Mouse (Mus musculus): Measurements from ENCODE around the gene Rps15a. TPM values are rescaled to one million over a fixed set of nuclear protein-coding genes. Genes with fewer than 3 reads are reported as not detected.
A peak's percentile ranks its signal among the peaks of the same experiment; 100 is the strongest.

Gene Rps15a
- polyA plus RNA-seq (2012; ENCODE audit: insufficient read depth, insufficient read length, missing spikeins): 1,086 and 1,198 TPM in 2 replicates

DNA sequence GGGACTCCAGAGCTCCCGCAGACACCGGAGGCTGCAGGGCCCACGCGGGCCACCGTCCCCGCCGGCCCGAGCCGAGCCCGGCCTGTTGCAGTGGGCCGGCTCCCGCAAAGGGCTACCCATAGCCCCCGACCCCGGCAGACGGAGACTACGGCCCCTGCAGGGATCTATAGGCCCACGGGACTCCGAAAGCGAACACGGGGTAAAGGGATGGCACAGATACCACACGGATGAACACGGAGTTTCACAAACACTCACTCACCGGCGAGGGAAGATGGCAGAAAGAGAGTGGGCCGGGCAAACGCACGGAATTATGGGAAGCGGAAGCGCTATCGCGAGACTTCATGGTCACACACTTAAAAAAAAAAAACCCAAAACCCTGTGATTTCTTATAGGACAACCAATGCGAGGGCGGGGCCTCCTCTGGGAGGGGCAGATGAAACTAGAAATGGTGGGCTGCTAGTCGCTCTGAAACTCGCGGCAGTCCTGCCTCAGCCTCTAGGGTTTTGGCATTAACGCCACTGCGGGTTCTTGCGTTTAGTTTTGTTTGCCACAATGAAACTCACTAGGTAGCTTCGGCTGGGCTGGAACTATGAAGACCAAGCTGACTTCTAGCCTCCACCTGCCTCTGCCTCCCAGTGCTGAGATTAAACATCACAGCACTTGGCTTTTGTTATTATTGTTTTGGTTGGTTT is at the start of gene Rps15a:
Gene Rps15a (minus strand): TSS at position 312 of the 692 bp plus-strand sequence.
- TF ChIP-seq CTCF (IDR thresholded peaks at IDR 0.05; ENCODE audit: low read depth, low read length) (no peak), POLR2A (IDR thresholded peaks at IDR 0.05; ENCODE audit: borderline replicate concordance, low read depth, low read length) (0 out of 2 replicates have a peak, but pooled peaks have one; percentile 65)
- Histone ChIP-seq H3K4me3 (ENCODE audit: insufficient read depth, low read length) (peak within 1 kb of the TSS; percentile 83), H3K27ac (ENCODE audit: insufficient read depth, low read depth, low read length) (peak within 1 kb of the TSS; percentile 78), H3K4me1 (ENCODE audit: control insufficient read depth, insufficient read depth, low read length) (peaks cover 47% of the 10 kb centered on the region)

DNA sequence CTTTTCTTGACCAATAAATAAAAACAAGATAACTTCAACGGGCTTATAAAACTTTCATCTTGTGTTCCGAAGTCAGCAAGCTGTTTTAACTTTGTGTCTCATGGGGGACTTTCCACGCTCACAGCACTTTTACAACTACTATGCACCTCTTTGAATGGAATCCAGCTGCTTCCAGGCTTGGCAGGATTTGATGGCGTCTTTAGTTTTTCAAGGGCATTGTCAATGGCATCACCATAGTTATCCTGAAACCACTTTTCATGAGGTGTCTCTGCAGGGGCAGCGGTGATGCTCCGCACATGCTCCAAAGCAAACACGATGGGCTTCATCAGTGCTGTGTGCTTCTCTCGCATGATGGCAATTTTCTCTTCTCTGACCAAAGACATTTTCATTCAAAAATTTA is 47.0 kb upstream of the Rps15a start:
- Histone ChIP-seq H3K4me1 (ENCODE audit: control insufficient read depth, insufficient read depth, low read length) (no peaks in the 10 kb centered on the region), H3K4me3 (ENCODE audit: insufficient read depth, low read length) (no peak overlapping the region), H3K27ac (ENCODE audit: insufficient read depth, low read depth, low read length) (no peak overlapping the region)
- TF ChIP-seq CTCF (IDR thresholded peaks at IDR 0.05; ENCODE audit: low read depth, low read length): no peak

DNA sequence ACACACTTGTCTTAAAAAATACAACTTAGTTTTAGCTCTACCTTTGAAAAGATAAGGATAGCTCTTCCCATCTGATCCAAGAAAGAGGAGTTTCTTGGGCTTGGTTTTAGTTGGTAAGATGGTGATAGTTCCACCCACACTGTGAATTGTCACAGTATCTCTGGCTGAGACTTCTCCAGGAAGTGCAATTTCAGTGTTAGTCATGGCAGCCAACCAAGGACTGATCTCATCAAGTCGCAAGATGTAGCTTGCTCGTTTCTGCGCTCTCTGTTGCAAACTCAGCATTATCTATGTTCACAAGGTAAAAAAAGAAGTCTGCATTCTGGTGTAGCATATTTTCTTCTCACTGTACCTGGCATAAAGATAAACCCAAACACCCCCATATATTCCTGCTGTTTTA is 44.1 kb upstream of the Rps15a start:
- TF ChIP-seq POLR2A (IDR thresholded peaks at IDR 0.05; ENCODE audit: borderline replicate concordance, low read depth, low read length) (no peak), CTCF (IDR thresholded peaks at IDR 0.05; ENCODE audit: low read depth, low read length) (no peak)
- Histone ChIP-seq H3K4me1 (ENCODE audit: control insufficient read depth, insufficient read depth, low read length) (no peaks in the 10 kb centered on the region), H3K4me3 (ENCODE audit: insufficient read depth, low read length) (no peak overlapping the region), H3K27ac (ENCODE audit: insufficient read depth, low read depth, low read length) (no peak overlapping the region)

DNA sequence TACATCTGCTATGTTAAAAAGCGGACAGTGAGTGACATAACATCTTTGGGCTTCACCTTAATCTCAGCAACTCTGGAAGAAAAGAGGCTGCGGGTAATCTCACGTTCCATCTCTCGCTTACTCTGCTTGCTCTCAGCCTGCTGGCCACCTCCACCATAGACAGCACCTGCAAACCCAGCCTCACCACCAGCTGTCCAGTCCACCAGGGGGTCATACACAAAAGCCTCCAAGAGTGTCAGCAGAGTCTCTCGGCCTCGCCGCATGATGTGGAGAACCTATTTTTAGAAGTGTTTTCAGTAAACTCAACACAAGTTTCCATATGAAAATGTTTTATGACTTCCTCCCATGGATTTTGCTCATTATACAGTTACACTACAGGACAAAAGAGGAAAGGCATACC is 40.5 kb upstream of the Rps15a start:
- Histone ChIP-seq H3K4me1 (ENCODE audit: control insufficient read depth, insufficient read depth, low read length) (peaks cover 5% of the 10 kb centered on the region), H3K27ac (ENCODE audit: insufficient read depth, low read depth, low read length) (no peak overlapping the region), H3K4me3 (ENCODE audit: insufficient read depth, low read length) (no peak overlapping the region)
- TF ChIP-seq CTCF (IDR thresholded peaks at IDR 0.05; ENCODE audit: low read depth, low read length): no peak
- TF ChIP-seq POLR2A (IDR thresholded peaks at IDR 0.05; ENCODE audit: borderline replicate concordance, low read depth, low read length): no peak

DNA sequence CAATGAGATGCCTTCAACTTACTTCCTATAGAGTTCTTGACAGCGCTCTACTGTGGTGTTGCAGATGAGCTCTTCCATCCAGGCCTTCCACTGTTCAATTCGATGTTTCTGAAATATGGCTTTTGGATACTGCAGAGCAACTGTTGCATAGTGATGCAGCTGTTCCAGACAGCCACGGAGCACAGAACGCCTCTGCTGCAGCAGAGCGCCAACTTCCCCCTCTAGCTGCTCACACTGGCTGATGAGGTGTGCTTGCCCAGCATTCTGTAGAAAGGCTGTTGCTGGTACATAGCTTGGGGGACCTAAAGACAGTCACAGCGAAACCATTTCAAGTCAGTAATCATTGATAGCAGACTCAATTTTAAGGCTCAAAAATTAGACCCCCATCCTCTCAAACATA is 38.2 kb upstream of the Rps15a start:
- no peak for TF ChIP-seq CTCF (IDR thresholded peaks at IDR 0.05; ENCODE audit: low read depth, low read length)
- TF ChIP-seq POLR2A (IDR thresholded peaks at IDR 0.05; ENCODE audit: borderline replicate concordance, low read depth, low read length): no peak

DNA sequence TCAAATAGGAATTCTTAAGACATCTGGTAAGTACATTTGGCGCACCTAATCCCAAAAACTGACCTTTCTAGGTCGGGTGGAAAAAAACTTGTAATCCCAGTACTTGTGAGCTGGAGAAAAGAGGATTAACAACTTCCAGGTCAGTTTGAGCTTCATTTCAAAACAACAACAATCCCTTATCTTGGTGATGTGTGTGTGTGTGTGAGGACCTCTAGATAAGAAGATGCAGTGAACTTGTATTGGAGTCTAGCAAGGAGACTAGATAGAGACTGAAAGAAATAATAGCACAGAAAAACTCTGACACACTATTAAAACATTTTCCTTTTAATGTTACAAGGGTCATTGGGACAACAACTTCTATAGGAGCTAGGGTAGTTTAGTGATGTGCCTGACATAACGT is 27.6 kb upstream of the Rps15a start:
- TF ChIP-seq CTCF (IDR thresholded peaks at IDR 0.05; ENCODE audit: low read depth, low read length): no peak
- TF ChIP-seq POLR2A (IDR thresholded peaks at IDR 0.05; ENCODE audit: borderline replicate concordance, low read depth, low read length): no peak
- Histone ChIP-seq H3K4me1 (ENCODE audit: control insufficient read depth, insufficient read depth, low read length) (no peaks in the 10 kb centered on the region), H3K4me3 (ENCODE audit: insufficient read depth, low read length) (no peak overlapping the region), H3K27ac (ENCODE audit: insufficient read depth, low read depth, low read length) (no peak overlapping the region)

More for the DNA sequence above, 38.2 kb upstream of the Rps15a start:
- Histone ChIP-seq H3K4me3 (ENCODE audit: insufficient read depth, low read length) (no peak overlapping the region), H3K4me1 (ENCODE audit: control insufficient read depth, insufficient read depth, low read length) (peaks cover 5% of the 10 kb centered on the region), H3K27ac (ENCODE audit: insufficient read depth, low read depth, low read length) (no peak overlapping the region)

DNA sequence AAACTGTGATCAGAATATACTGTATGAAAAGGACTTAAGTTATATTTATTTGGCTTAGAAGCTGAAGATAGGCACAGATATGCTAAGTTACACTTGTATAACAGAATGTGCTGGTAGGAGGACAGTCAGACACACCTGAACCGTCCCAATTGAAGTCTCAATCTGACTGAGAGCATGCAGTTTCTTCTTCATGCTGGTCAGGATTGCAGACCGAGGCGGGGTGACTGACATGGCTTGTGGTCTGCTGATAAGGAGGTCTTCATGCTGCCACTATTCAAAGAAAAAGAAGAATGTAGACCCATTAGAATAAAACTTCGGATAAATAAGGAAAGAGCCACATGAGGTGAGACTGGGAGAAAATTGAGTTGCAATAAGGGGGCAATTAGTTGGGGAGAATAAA is 27.1 kb upstream of the Rps15a start:
- H3K27ac ChIP-seq (ENCODE audit: insufficient read depth, low read depth, low read length): no peak overlapping the region
- no peak for TF ChIP-seq CTCF (IDR thresholded peaks at IDR 0.05; ENCODE audit: low read depth, low read length)
- TF ChIP-seq POLR2A (IDR thresholded peaks at IDR 0.05; ENCODE audit: borderline replicate concordance, low read depth, low read length): no peak
- H3K4me3 ChIP-seq (ENCODE audit: insufficient read depth, low read length): no peak overlapping the region
- no peaks in the 10 kb centered on the region for H3K4me1 ChIP-seq (ENCODE audit: control insufficient read depth, insufficient read depth, low read length)

DNA sequence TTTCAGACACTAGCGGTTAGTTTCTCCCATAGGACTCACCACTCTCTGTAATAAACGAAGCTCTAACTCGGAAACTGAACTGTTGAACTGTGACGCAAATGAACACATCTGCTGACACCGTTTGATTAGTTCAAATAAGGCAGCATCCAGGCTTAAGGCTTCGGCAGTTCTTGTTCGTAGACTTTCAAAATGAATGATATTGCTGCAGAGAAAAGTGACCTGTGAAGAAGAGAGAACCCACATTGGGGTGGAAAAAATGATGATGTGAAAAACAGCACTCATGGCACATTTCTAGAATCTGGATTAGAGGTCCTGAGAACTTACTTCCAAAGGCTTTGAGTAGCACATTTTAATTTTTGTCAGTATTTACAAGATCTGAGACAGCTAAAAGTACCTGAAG is 25.3 kb upstream of the Rps15a start:
- no peaks in the 10 kb centered on the region for H3K4me1 ChIP-seq (ENCODE audit: control insufficient read depth, insufficient read depth, low read length)
- no peak overlapping the region for H3K4me3 ChIP-seq (ENCODE audit: insufficient read depth, low read length)
- no peak overlapping the region for H3K27ac ChIP-seq (ENCODE audit: insufficient read depth, low read depth, low read length)
- no peak for TF ChIP-seq CTCF (IDR thresholded peaks at IDR 0.05; ENCODE audit: low read depth, low read length)
- no peak for TF ChIP-seq POLR2A (IDR thresholded peaks at IDR 0.05; ENCODE audit: borderline replicate concordance, low read depth, low read length)

DNA sequence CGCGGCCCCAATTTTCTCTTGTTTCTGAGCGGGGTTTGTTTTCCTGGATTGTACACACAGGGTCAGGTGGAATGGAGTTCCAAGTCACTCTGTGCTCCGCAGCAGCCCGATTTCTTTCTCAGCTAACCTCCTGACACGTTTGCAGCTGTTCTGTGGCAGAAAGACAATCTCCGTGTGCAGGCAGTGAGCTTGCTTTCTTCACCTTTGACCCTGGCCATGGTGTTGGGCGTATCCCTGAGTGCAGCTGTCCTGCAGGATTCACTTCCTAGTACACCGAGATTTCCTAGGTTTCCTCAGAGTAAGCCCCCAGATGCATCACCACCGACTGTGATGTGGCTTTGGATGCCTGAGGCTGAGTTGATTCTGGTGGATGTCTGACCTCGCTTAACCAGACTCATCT is 19.1 kb upstream of the Rps15a start:
- H3K27ac ChIP-seq (ENCODE audit: insufficient read depth, low read depth, low read length): no peak overlapping the region
- no peak overlapping the region for H3K4me3 ChIP-seq (ENCODE audit: insufficient read depth, low read length)
- TF ChIP-seq CTCF (IDR thresholded peaks at IDR 0.05; ENCODE audit: low read depth, low read length): no peak
- no peak for TF ChIP-seq POLR2A (IDR thresholded peaks at IDR 0.05; ENCODE audit: borderline replicate concordance, low read depth, low read length)
- H3K4me1 ChIP-seq (ENCODE audit: control insufficient read depth, insufficient read depth, low read length): peaks cover 3% of the 10 kb centered on the region; the same call in 1 of the 2 replicates

DNA sequence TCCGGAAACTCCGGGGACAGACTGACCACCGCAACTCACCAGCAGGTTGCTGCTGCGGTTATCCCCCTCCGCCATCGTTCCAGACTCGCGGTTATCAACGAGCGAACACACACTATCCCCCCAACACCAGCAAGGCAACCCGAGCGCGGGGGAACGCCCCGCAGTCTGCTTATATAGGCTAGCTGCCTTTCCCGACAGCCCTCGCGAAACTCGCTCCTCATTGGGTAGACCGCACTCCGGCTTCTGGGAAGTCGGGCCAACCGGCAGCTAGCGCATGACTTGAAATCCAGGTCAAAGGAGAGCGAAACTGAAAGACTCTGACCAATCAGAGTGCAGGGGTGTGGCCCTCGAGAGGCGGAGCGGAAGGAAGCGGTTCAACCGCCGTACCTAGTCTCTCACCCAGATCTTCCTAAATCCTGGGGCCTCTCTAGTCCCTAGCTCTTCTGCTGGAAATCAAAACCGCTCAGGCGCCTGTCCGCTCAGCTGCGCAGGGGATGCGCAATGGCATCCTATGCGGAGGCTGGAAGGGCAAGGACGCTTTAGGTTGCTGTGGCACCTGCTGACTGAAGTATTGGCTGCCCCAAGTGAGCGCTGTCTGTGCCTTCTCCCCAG is 13.5 kb upstream of the Rps15a start, which contains the start of gene Arl6ip1:
Gene Arl6ip1 (minus strand): TSS at position 233 of the 612 bp plus-strand sequence.
- H3K27ac ChIP-seq (ENCODE audit: insufficient read depth, low read depth, low read length): peak within 1 kb of the TSS; percentile 86
- TF ChIP-seq POLR2A (IDR thresholded peaks at IDR 0.05; ENCODE audit: borderline replicate concordance, low read depth, low read length) (peak; percentile 94), CTCF (IDR thresholded peaks at IDR 0.05; ENCODE audit: low read depth, low read length) (no peak)
- H3K4me3 ChIP-seq (ENCODE audit: insufficient read depth, low read length): peak within 1 kb of the TSS; percentile 96
- peaks cover 17% of the 10 kb centered on the region for H3K4me1 ChIP-seq (ENCODE audit: control insufficient read depth, insufficient read depth, low read length)

Data from bone marrow macrophage, adult 2 months (primary cell).